In the genomic region with DNA sequence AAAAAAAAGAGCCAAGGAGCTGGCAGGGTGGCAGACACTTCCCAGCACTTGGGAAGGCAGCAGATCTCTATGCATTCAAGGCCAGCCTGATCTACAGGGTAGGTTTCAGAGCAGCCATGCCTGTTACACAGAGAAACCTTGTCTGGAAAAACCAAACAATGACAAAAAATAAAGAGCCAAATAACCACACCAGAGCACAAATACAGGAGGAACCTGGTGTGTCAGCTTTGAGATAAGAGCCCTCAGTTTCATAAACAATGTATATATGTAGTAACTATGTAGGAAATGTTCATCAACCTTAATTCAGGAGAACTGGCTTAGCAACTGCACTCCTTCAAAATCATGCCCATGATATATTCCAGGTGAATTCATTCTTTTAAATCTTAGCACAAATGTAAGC, we compare ENCODE assay signal across 22 mouse cellular contexts. TPM values are rescaled to one million over a fixed set of nuclear protein-coding genes. Genes with fewer than 3 reads are reported as not detected.
DNase-seq lines count a peak whose midpoint lies in the region; ATAC-seq and TF ChIP-seq lines count a peak whose summit lies in the region.
"Had no signal": no experiment of that assay in that cellular context is flagged by ENCODE, and none has a peak within 500 bp of the region (broad histone marks: within the 10 kb centered on the region; RNA-seq: fewer than 3 reads in every experiment).

No protein-coding gene starts in this region.

- 0 out of 2 replicates have a peak overlapping the region, but pooled peaks have one; percentile 76 for H3K27ac ChIP-seq in kidney, embryonic 15.5 days
- H3K27ac ChIP-seq in lung, embryonic 14.5 days (ENCODE audit: low read depth): 0 out of 2 replicates have a peak overlapping the region, but pooled peaks have one; percentile 12
- H3K27ac ChIP-seq: embryonic facial prominence, embryonic 10.5 days; embryonic facial prominence, embryonic 12.5 days; forebrain, embryonic 15.5 days had no signal

- H3K4me1 ChIP-seq in kidney, embryonic 15.5 days: peaks cover 13% of the 10 kb centered on the region; the same call in 1 of the 2 replicates
- no peaks in the 10 kb centered on the region for H3K4me1 ChIP-seq in lung, embryonic 14.5 days (ENCODE audit: insufficient read depth)

- H3K4me2 ChIP-seq in kidney, embryonic 15.5 days: no peak overlapping the region
- no peak overlapping the region for H3K4me2 ChIP-seq in lung, embryonic 14.5 days
- H3K4me2 ChIP-seq: embryonic facial prominence, embryonic 12.5 days; forebrain, embryonic 13.5 days; forebrain, embryonic 15.5 days had no signal

- H3K9ac ChIP-seq in kidney, embryonic 15.5 days: no peak overlapping the region
- no peak overlapping the region for H3K9ac ChIP-seq in lung, embryonic 14.5 days
- H3K9ac ChIP-seq: embryonic facial prominence, embryonic 12.5 days; forebrain, embryonic 13.5 days; forebrain, embryonic 15.5 days; forebrain, postnatal 0 days had no signal

- TF ChIP-seq CTCF in lung, embryonic 14.5 days (IDR thresholded peaks at IDR 0.05; ENCODE audit: low read depth): no peak

- H3K36me3 ChIP-seq in kidney, embryonic 15.5 days: peaks cover 17% of the 10 kb centered on the region
- H3K36me3 ChIP-seq in lung, embryonic 14.5 days (ENCODE audit: insufficient read depth): 0 out of 2 replicates have a peak, but pooled peaks cover 4% of the 10 kb centered on the region

- no peak for DNase-seq in kidney, adult 11 months
- no peak for DNase-seq in lung, embryonic 14.5 days
- DNase-seq in lung, postnatal 4 days: no peak
- DNase-seq in ovary, adult 18-20 months (ENCODE audit: low spot score): no peak
- DNase-seq: adrenal gland, adult 8-10 months; adrenal gland, postnatal 14 days; adrenal gland, postnatal 36 days; B cell, adult 2 months; cerebellum, adult 11-12 months; cerebellum, adult 2 months; cerebellum, adult 9-10 months; cerebellum, postnatal 10 days; cerebellum, postnatal 25 days; forebrain, postnatal 0 days had no signal

- no peaks in the 10 kb centered on the region for H3K9me3 ChIP-seq in kidney, embryonic 15.5 days (replicated peaks)
- H3K9me3 ChIP-seq in lung, embryonic 14.5 days (ENCODE audit: low read depth, low read length): no peaks in the 10 kb centered on the region
- H3K9me3 ChIP-seq: embryonic facial prominence, embryonic 10.5 days; embryonic facial prominence, embryonic 12.5 days; forebrain, embryonic 13.5 days; forebrain, embryonic 15.5 days had no signal

- no peaks in the 10 kb centered on the region for H3K27me3 ChIP-seq in kidney, embryonic 15.5 days
- H3K27me3 ChIP-seq in lung, embryonic 14.5 days (ENCODE audit: insufficient read depth, low read length): no peaks in the 10 kb centered on the region
- H3K27me3 ChIP-seq: embryonic facial prominence, embryonic 12.5 days; forebrain, embryonic 13.5 days; forebrain, embryonic 15.5 days; Patski had no signal

- no peak overlapping the region for H3K4me3 ChIP-seq in kidney, embryonic 15.5 days (replicated peaks)
- no peak overlapping the region for H3K4me3 ChIP-seq in lung, embryonic 14.5 days (ENCODE audit: low read depth, low read length)
- H3K4me3 ChIP-seq: embryonic facial prominence, embryonic 10.5 days; embryonic facial prominence, embryonic 12.5 days; forebrain, embryonic 13.5 days; forebrain, embryonic 15.5 days had no signal

- ATAC-seq in kidney, embryonic 15.5 days (replicated peaks; ENCODE audit: low FRiP score): no peak
- ATAC-seq in lung, embryonic 14.5 days (ENCODE audit: insufficient read depth): no peak
- ATAC-seq: activated CD4-positive, CD25-positive, alpha-beta regulatory T cell, adult 4 months; CD4-positive, CD25-positive, alpha-beta regulatory T cell, adult 4 months; forebrain, embryonic 13.5 days; forebrain, embryonic 15.5 days; forebrain, postnatal 0 days; Patski had no signal

RNA-seq across cellular contexts. Expression of a gene that starts 16.5 kb away (rescaled TPM):
- polyA plus RNA-seq in kidney, embryonic 15.5 days (2015; fragmentation: Nextera tagmentation; extraction: Ambion mirVana): 6.6 and 7.0 TPM in 2 replicates
- 7.5 and 8.6 TPM in 2 replicates for polyA plus RNA-seq in lung, embryonic 14.5 days (2014; fragmentation: Nextera tagmentation; extraction: Ambion mirVana)
